Mouse (Mus musculus): ENCODE measurements at regions not wholly inside any gene's neighbourhood (a gene's known extent, or its start where the extent isn't known, plus 50 kb on each side); places are given as distances from the start of the nearest gene placed in this dataset.

DNA sequence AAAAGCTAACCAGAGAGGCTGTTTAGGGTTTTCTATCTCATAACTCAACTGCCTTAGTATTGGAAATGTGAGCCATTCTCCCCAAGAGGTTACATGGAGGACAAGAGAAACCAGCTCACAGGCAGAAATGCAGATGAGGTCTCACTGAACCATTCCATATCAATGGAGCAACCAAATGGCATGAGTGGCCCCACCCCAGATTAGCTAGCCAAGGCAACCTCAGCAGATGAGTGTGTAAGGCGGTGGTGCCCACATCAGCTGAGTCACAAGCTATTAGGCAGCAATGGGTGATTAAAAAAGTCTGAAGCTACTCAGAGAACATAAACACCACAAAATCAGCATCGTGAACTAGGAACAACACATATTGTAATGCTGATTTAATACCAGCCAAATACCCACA is 133.2 kb downstream of the Lpin1 start:
- DNase-seq (ENCODE audit: low read depth, low spot score): no peak

- DNase-seq (ENCODE audit: low read depth, low spot score): peak; percentile 4
Measured at GRCm38 (mm10) chr12:16474361-16475080, 136.2 kb downstream of the Lpin1 start.

DNA sequence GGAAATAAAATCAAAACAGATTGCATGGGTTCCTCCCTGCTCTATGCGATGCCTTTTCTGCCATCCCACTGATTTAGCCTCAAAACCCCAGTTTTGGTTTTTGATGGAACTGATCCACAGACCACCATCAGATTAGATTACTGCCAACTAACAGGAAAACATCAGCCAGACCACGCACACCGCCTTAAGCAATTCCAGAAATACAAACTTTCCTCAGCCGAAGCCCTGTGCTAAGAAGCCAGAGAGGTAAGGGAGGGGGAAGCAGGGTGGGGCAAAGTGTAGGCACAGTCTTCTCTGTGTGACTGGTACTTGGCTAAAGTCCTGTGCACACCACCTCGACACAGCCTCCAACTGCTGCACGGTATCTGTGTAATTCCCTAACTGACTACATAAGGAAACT is 153.3 kb downstream of the Lpin1 start:
- no peak for DNase-seq (ENCODE audit: low read depth, low spot score)

- DNase-seq (ENCODE audit: low read depth, low spot score): no peak
Measured at GRCm38 (mm10) chr12:16450771-16451435, 159.9 kb downstream of the Lpin1 start.

DNA sequence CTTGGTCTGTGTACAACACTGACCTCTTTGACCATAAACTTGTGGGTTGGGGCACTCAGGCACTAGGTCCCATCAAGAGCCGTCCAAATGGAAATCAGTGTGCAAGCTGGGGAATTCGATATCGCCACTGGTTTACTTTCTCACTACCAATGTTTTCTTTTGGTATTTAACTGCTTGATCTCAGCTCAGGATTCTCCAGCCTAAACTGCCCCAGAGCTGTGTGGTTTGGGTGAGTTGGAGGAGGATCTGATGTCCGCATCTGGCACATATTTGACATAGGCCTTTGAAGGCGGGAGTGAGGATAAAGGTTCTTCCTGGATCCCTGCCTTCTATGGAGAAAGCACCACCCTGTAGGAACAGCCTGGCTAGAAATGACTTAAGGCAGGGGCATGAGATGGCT is 172.0 kb downstream of the Lpin1 start:
- no peak for DNase-seq (ENCODE audit: low read depth, low spot score)

GRCm38 (mm10) chr12:16436961-16437360 is 173.8 kb downstream of the Lpin1 start:
- no peak for DNase-seq (ENCODE audit: low read depth, low spot score)

DNA sequence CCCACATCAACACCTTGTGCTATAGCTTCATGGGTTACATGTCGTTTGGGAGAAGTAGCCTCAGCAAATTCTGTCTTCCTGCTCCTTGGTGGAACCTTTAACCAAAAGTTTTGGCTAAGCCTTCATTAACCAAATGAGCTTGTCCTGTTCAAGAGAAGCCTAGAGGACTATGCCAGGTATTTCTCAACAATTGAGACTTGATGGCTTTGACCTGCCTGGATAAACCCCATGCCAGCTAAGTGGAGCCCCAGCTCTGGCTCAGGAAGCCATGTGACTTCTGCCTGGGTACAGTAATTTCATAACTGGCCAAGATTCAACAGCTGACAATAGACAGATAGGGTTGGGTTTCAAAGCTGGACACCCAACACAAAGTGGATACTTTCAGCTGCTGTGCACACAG is 174.5 kb downstream of the Lpin1 start:
- DNase-seq (ENCODE audit: low read depth, low spot score): no peak

DNA sequence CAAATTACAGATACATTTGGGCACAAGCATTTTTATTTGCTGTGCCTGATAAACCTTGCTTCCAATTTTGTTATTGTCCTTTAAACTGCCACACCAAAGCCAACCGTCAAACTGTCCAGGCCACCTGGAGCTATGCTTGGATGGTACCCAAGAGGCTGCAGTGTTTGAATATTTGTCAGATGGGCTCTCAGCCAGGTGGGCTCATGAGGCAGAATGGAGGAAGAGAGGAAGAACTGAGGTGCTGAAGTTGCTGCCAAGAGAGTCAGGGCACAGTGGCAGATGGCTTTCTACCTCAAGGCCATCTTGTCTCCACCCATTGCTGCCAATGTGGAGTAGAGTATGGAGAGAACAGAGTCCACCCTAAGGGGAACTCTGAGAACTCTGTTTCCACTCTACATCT is 176.0 kb downstream of the Lpin1 start:
- no peak for DNase-seq (ENCODE audit: low read depth, low spot score)

DNA sequence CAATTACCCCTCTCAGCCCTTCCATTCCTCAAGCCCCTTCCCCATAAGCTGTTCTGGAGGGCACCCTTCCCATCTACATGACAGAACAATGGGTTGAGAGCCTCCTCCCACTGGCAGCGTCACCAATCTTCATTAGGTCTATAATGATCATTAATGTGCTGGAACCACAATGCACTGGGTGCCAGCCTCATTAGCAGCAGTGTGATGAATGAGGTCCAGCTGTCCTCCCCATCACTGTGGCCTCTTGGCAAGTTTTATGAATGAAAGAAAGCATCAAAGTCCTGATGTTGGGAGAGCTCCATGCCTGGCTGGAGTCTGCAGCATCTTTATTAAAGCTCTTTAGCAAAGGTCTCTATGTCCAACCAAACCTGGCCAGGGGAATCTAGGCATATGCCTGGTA is 176.5 kb downstream of the Lpin1 start:
- DNase-seq (ENCODE audit: low read depth, low spot score): no peak

DNA sequence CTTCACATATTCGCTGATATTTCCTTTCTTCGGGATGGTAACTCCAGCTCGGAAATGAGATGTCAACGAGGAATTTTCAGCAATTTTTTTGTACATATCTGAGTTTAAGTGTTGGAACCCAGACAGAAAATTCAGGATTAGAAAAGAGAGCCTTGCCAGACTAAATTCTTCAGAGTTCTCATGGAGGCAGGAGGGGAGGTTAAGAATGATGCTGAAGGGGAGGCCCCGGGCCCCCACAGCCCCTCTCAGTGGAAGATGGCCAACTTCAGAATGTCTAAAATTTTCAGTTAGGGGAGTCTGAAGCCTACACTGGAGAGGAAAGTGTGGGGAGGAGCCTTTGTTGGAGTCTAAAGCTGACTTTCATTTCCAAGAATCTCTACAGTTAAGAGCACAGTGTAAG is 184.8 kb downstream of the Lpin1 start:
- DNase-seq (ENCODE audit: low read depth, low spot score): no peak

- no peak for DNase-seq (ENCODE audit: low read depth, low spot score)
Measured at GRCm38 (mm10) chr12:16424526-16424925, 186.2 kb downstream of the Lpin1 start.

- no peak for DNase-seq (ENCODE audit: low read depth, low spot score)
Measured at GRCm38 (mm10) chr12:16395720-16396119, 215.0 kb downstream of the Lpin1 start.

GRCm38 (mm10) chr12:16392851-16393250 is 217.9 kb downstream of the Lpin1 start:
- no peak for DNase-seq (ENCODE audit: low read depth, low spot score)

- peak; percentile 55 for DNase-seq (ENCODE audit: low read depth, low spot score)
Measured at GRCm38 (mm10) chr12:16391630-16392269, 219.0 kb downstream of the Lpin1 start.

- DNase-seq (ENCODE audit: low read depth, low spot score): no peak
Measured at GRCm38 (mm10) chr12:16391163-16391562, 219.6 kb downstream of the Lpin1 start.

DNA sequence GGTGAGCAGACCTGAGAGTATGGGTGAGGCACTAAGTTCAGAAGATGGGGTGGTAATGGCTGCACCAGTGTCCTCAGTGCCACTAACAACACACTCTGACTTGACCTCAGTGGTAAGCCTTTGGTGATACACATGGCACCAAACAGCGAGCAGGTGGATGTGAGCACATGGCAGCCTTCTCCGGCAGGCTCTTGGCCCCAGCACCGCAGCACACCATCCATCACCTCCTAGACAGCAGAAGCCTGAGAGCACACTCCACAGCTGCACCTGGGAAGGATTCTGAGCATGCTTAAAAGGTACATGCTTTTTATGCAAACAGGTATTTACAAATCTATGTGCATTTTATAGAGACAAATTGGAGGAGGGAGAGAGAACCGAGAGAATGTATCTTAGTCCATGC is 223.7 kb downstream of the Lpin1 start:
- DNase-seq (ENCODE audit: low read depth, low spot score): no peak

- no peak for DNase-seq (ENCODE audit: low read depth, low spot score)
Measured at GRCm38 (mm10) chr12:16384396-16384795, 226.4 kb downstream of the Lpin1 start.

DNA sequence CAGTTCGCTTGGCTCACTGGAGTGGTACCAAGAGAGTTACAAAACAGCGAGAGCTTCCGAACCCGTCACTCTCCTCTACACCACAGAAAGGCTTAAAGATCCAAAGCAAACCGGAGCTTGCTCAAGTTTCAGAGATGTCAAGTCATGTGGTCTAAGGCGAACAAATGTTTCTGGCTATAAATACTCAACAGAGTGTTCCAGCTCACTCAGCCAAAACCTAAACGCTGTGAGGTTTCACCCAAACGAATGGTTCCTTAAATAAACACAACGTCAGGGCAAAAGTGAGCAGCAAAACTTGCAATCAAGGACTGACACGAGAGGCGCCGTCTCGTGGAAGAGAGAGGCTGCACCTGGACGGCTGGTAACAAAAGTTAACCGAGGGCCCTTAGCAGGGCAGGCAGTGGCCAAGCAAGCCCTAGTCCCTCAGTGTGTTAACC is 227.2 kb downstream of the Lpin1 start:
- DNase-seq (ENCODE audit: low read depth, low spot score): no peak

DNA sequence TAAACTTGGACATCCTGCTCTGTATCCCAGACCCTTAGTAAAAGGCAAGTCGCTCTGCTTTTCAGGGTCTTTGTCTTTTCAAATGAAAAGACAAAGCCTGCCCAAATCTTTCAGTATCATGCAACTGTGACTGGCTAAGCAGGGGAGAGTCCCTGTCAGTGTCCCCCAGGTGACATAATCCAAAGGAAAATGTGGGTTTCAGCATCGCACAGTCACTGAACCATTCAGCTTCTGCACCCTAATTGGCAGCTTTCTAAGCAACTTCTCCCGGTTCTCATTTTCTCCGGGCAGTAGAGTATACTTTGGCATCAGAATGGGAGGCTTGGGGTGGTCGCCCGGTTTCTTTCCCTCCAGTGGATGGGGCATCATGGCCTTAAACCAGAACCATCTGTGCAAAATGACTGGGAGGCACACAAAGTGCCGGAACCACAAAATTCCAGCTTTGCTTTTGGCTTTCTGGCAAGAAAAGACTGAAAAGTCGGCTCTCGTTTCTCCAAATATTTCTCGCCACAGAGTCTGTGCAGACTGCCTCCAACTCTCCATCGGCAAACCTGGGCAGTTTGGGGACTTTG is 228.3 kb downstream of the Lpin1 start:
- DNase-seq (ENCODE audit: low read depth, low spot score): no peak

DNA sequence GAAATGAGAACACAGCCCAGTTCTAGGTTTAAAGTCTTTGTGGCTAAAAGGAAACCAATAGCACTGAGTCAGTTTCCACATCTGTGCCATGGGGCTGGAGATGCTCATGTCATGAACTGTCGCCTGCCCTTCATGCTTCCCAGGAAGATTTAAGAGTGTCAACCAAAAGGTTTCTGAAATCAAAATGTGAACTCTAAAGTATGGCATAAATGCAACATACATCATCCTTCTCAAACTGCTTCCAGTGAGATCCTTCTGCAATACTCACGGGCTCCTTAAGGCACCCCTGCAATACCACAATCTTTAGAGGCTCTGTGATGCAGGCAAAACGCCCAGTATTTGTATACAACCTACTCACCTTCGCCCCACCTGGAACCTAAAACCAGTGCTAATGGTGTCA is 229.7 kb downstream of the Lpin1 start:
- DNase-seq (ENCODE audit: low read depth, low spot score): no peak

DNA sequence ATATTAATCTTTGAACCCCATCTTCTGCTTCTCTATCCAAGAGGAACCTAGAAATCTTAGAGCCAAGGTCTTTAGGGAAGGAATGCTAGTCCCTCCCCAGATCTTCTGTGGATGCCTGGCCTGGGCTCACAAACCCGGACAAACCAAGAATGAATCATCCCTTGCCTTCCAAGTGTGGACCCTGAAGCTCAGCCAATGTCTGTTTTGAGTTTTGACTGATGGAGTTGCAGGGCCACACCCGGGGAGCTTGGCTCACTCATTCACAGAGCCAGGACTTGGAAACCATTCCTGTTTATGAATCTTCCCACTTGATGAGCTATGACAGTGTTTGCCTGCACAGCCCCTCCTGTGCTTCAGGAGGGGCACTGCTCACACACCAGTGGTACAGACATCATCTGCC is 230.4 kb downstream of the Lpin1 start:
- no peak for DNase-seq (ENCODE audit: low read depth, low spot score)

- no peak for DNase-seq (ENCODE audit: low read depth, low spot score)
Measured at GRCm38 (mm10) chr12:16379415-16379814, 231.4 kb downstream of the Lpin1 start.

DNA sequence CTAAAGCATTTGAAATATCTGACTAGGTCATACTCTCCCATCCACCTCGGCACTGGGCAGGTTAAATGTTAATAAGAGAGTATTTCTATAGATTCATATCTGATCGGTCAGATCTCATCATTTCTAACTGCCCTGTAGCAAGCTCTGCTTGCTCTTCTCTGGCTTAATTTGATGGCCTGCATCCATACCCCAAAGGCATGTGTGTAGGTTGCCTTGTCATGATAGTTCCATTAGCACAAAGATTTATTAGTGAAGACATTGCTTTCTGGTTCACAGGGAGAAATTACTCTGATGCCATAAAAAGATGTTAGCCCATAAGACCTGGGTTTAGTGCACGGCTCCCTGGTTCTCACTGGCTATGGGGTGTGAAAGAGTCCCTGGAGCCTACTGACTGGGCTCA is 232.3 kb downstream of the Lpin1 start:
- DNase-seq (ENCODE audit: low read depth, low spot score): no peak

Measured in brain, embryonic 18.5 days (tissue).